Mouse (Mus musculus) neural tube, embryonic 11.5 days (tissue): ENCODE measurements around the gene Cmtm2a. TPM values are rescaled to one million over a fixed set of nuclear protein-coding genes. Genes with fewer than 3 reads are reported as not detected.

Source experiments
- polyA plus RNA-seq: library from polyadenylated mRNA; unstranded; fragments of >200 nt; fragmentation: Nextera tagmentation; extraction: Ambion mirVana; gene quantifications from 2 replicates; pipeline ENCODE4 v1.2.1, GENCODE M21; 2014

Cmtm2a gene
- polyA plus RNA-seq, 1 experiment from 2014 or later: not detected

Other genes with a start within 250 kb of the Cmtm2a start
- 19.5 and 19.8 TPM in 2 replicates for gene Cdh5, start 191.6 kb downstream of the Cmtm2a start, polyA plus RNA-seq
- 1.7 and 2.1 TPM in 2 replicates for gene Bean1, start 122.7 kb downstream of the Cmtm2a start, polyA plus RNA-seq
- 34.4 and 36.4 TPM in 2 replicates for gene Tk2, start 44.6 kb downstream of the Cmtm2a start, polyA plus RNA-seq
- gene Cklf, start 42.3 kb downstream of the Cmtm2a start, polyA plus RNA-seq: 30.8 and 35.3 TPM in 2 replicates
- gene Gm45711, start 16.9 kb upstream of the Cmtm2a start, polyA plus RNA-seq: not detected in 2 replicates
- gene Cmtm1, start 17.0 kb upstream of the Cmtm2a start, polyA plus RNA-seq: not detected in 2 replicates
- not detected in 2 replicates for gene Gm11020, start 28.4 kb upstream of the Cmtm2a start, polyA plus RNA-seq
- gene Cmtm2b, start 29.0 kb upstream of the Cmtm2a start, polyA plus RNA-seq: not detected in 2 replicates
- 84.6 and 90.8 TPM in 2 replicates for gene Cmtm3, start 46.2 kb upstream of the Cmtm2a start, polyA plus RNA-seq
- gene Cmtm4, start 102.6 kb upstream of the Cmtm2a start, polyA plus RNA-seq: 2.8 and 3.2 TPM in 2 replicates
- gene Dync1li2, start 149.9 kb upstream of the Cmtm2a start, polyA plus RNA-seq: 78.2 and 82.2 TPM in 2 replicates
- gene Terb1, start 216.7 kb upstream of the Cmtm2a start, polyA plus RNA-seq: 0.25 and 0.34 TPM in 2 replicates
- gene Nae1, start 241.5 kb upstream of the Cmtm2a start, polyA plus RNA-seq: 119 and 125 TPM in 2 replicates
- gene Car7, start 241.5 kb upstream of the Cmtm2a start, polyA plus RNA-seq: 1.2 and 1.4 TPM in 2 replicates